Mouse (Mus musculus): ENCODE measurements at regions not wholly inside any gene's neighbourhood (a gene's known extent, or its start where the extent isn't known, plus 50 kb on each side); places are given as distances from the start of the nearest gene placed in this dataset.

GRCm38 (mm10) chr10:25829275-25829674, 248.8 kb upstream of the Gm9767 start:
- Histone ChIP-seq H3K27ac (ENCODE audit: insufficient read depth, low read depth) (no peak overlapping the region), H3K4me1 (ENCODE audit: control insufficient read depth in 1 of 2, insufficient read depth in 2 of 2) (peaks cover 0 to 6% of the 10 kb centered on the region in 2 experiments; a peak in 2 of 4 replicates), H3K4me3 (replicated peaks in 1 of 3; ENCODE audit: low read depth in 2 of 3, low read length in 2 of 3, poor library complexity in 1 of 3) (no peak overlapping the region), H3K27me3 (replicated peaks) (no peaks in the 10 kb centered on the region), H3K4me2 (ENCODE audit: insufficient read depth, low read depth, poor library complexity, severe bottlenecking) (no peak overlapping the region), H3K79me2 (replicated peaks; ENCODE audit: control insufficient read depth, extremely low read depth, insufficient read depth, poor library complexity, severe bottlenecking) (no peaks in the 10 kb centered on the region), H3K9ac (ENCODE audit: insufficient read depth, low read depth) (no peak overlapping the region), H3K9me3 (replicated peaks; ENCODE audit: low read length) (peaks cover 2% of the 10 kb centered on the region), H3K36me3 (replicated peaks in 1 of 2; ENCODE audit: control insufficient read depth in 1 of 2, insufficient read depth in 1 of 2, low read length in 1 of 2) (no peaks in the 10 kb centered on the region)
- TF ChIP-seq MAX (IDR thresholded peaks at IDR 0.05; ENCODE audit: low read length) (no peak), MXI1 (IDR thresholded peaks at IDR 0.05; ENCODE audit: low read depth, low read length) (no peak), EP300 (IDR thresholded peaks at IDR 0.05; ENCODE audit: low read length) (peak; percentile 54; the same call in 1 of the 2 replicates), ZKSCAN1 (IDR thresholded peaks at IDR 0.05; ENCODE audit: borderline replicate concordance, low read depth, low read length) (no peak), ZMIZ1 (IDR thresholded peaks at IDR 0.05; ENCODE audit: low read depth, low read length) (no peak), NRF1 (IDR thresholded peaks at IDR 0.05; ENCODE audit: low read depth, low read length) (no peak), MEF2A (IDR thresholded peaks at IDR 0.05; ENCODE audit: borderline replicate concordance, low read depth, low read length) (peak; percentile 39; the same call in 1 of the 2 replicates), CTCF (conservative IDR thresholded peaks at IDR 0.05 in 1 of 2, IDR thresholded peaks at IDR 0.05 in 1 of 2; ENCODE audit: low read depth in 2 of 2, low read length in 2 of 2) (no peak), BHLHE40 (IDR thresholded peaks at IDR 0.05; ENCODE audit: low read depth, low read length) (no peak), ZC3H11A (IDR thresholded peaks at IDR 0.05; ENCODE audit: low read depth, low read length) (no peak), POLR2AphosphoS2 (IDR thresholded peaks at IDR 0.05; ENCODE audit: low read depth, low read length) (no peak), TCF12 (IDR thresholded peaks at IDR 0.05; ENCODE audit: low read depth, low read length) (peak; percentile 58; the same call in 1 of the 2 replicates), POLR2A (IDR thresholded peaks at IDR 0.05; ENCODE audit: low read depth, low read length) (no peak), CHD2 (IDR thresholded peaks at IDR 0.05; ENCODE audit: low read length) (no peak), RAD21 (IDR thresholded peaks at IDR 0.05; ENCODE audit: low read depth, low read length) (no peak), SMC3 (IDR thresholded peaks at IDR 0.05; ENCODE audit: low read depth, low read length) (no peak), KAT2A (IDR thresholded peaks at IDR 0.05; ENCODE audit: insufficient replicate concordance, low read length) (no peak), JUND (conservative IDR thresholded peaks at IDR 0.05; ENCODE audit: low read depth, low read length) (no peak), MAZ (IDR thresholded peaks at IDR 0.05; ENCODE audit: low read depth, low read length) (no peak), USF1 (IDR thresholded peaks at IDR 0.05; ENCODE audit: low read depth, low read length) (no peak), IRF4 (IDR thresholded peaks at IDR 0.05; ENCODE audit: low read depth, low read length) (peak; percentile 10; the same call in 1 of the 2 replicates), MAFK (IDR thresholded peaks at IDR 0.05; ENCODE audit: insufficient replicate concordance, low read length) (no peak), USF2 (conservative IDR thresholded peaks at IDR 0.05; ENCODE audit: low read depth, low read length) (no peak), ZNF384 (IDR thresholded peaks at IDR 0.05; ENCODE audit: low read depth, low read length) (0 out of 2 replicates have a peak, but pooled peaks have one; percentile 20), UBTF (IDR thresholded peaks at IDR 0.05; ENCODE audit: low read depth, low read length) (no peak), JUN (IDR thresholded peaks at IDR 0.05; ENCODE audit: insufficient read depth, low read depth, low read length) (no peak), SIN3A (IDR thresholded peaks at IDR 0.05; ENCODE audit: low read length) (no peak), CHD1 (IDR thresholded peaks at IDR 0.05; ENCODE audit: low read depth, low read length) (no peak; the same call in 1 of the 2 replicates), NELFE (IDR thresholded peaks at IDR 0.05; ENCODE audit: low read depth, low read length) (no peak), E2F4 (IDR thresholded peaks at IDR 0.05; ENCODE audit: insufficient replicate concordance, low read depth, low read length) (no peak), TBP (conservative IDR thresholded peaks at IDR 0.05; ENCODE audit: low read depth, low read length) (no peak), GABPA (IDR thresholded peaks at IDR 0.05; ENCODE audit: insufficient replicate concordance, low read depth, low read length) (no peak), ELF1 (IDR thresholded peaks at IDR 0.05; ENCODE audit: low read depth, low read length) (no peak), PAX5 (IDR thresholded peaks at IDR 0.05; ENCODE audit: low read length) (no peak), HCFC1 (IDR thresholded peaks at IDR 0.05; ENCODE audit: low read depth, low read length) (no peak), RCOR1 (conservative IDR thresholded peaks at IDR 0.05; ENCODE audit: low read depth, low read length) (no peak), ETS1 (conservative IDR thresholded peaks at IDR 0.05; ENCODE audit: low read depth, low read length) (no peak), MYC (IDR thresholded peaks at IDR 0.05; ENCODE audit: low read depth, low read length) (no peak)
- dilution Hi-C loops (cut with MboI; ENCODE audit: extremely low pct_ligation_motif_present, extremely low pct_unique_long_range_greater_than_20kb, low sequenced_read_pairs): no loop called here
- DNase-seq (ENCODE audit: extremely low read depth): peak; percentile 32
- in situ Hi-C loops (cut with MboI; ENCODE audit: low pct_ligation_motif_present, low pct_unique_long_range_greater_than_20kb, low sequenced_read_pairs): no loop called here
